Mouse (Mus musculus): Measurements from ENCODE around the gene Prkd2. TPM values are rescaled to one million over a fixed set of nuclear protein-coding genes. Genes with fewer than 3 reads are reported as not detected.

Prkd2 gene
- total RNA-seq, 2 experiments from 2014 or later: 19.7 to 22.2 TPM

- DNase-seq: peak; percentile 37 to 81
Measured at GRCm38 (mm10) chr7:16859902-16860651, 17.4 kb downstream of the Prkd2 start.

- no peak for DNase-seq
Measured at GRCm38 (mm10) chr7:16867488-16867887, 24.8 kb downstream of the Prkd2 start.

GRCm38 (mm10) chr7:16869497-16869896 is 26.8 kb downstream of the Prkd2 start:
- no peak for DNase-seq

- no peak for DNase-seq
Measured at GRCm38 (mm10) chr7:16871600-16871999, 28.9 kb downstream of the Prkd2 start.

- DNase-seq: no peak
Measured at GRCm38 (mm10) chr7:16872478-16872877, 29.8 kb downstream of the Prkd2 start.

- DNase-seq: no peak
Measured at GRCm38 (mm10) chr7:16873392-16873791, 30.7 kb downstream of the Prkd2 start.

- peak; percentile 82 to 84 for DNase-seq
Measured at GRCm38 (mm10) chr7:16874190-16874589, 31.5 kb downstream of the Prkd2 start.

GRCm38 (mm10) chr7:16874756-16875309 is 32.1 kb downstream of the Prkd2 start:
- DNase-seq: peak; percentile 100

- DNase-seq: no peak
Measured at GRCm38 (mm10) chr7:16875310-16875325, 32.4 kb downstream of the Prkd2 start, which contains the start of gene Dact3. Gene Dact3, plus strand, starts transcription at chr7:16875317.

GRCm38 (mm10) chr7:16875326-16875725 is 32.6 kb downstream of the Prkd2 start:
- no peak for DNase-seq

- no peak for DNase-seq
Measured at GRCm38 (mm10) chr7:16876006-16876405, 33.3 kb downstream of the Prkd2 start.

GRCm38 (mm10) chr7:16876608-16877007 is 33.9 kb downstream of the Prkd2 start:
- DNase-seq: peak in 1 of 2 experiments; percentile 32

GRCm38 (mm10) chr7:16877717-16878116 is 35.0 kb downstream of the Prkd2 start:
- DNase-seq: no peak

- peak; percentile 47 to 68 for DNase-seq
Measured at GRCm38 (mm10) chr7:16879796-16880547, 37.3 kb downstream of the Prkd2 start.

GRCm38 (mm10) chr7:16880615-16881014 is 37.9 kb downstream of the Prkd2 start:
- no peak for DNase-seq

- DNase-seq: no peak
Measured at GRCm38 (mm10) chr7:16883162-16883561, 40.5 kb downstream of the Prkd2 start.

GRCm38 (mm10) chr7:16884334-16884733 is 41.6 kb downstream of the Prkd2 start:
- no peak for DNase-seq

- no peak for DNase-seq
Measured at GRCm38 (mm10) chr7:16885271-16885776, 42.6 kb downstream of the Prkd2 start.

- DNase-seq: no peak
Measured at GRCm38 (mm10) chr7:16885905-16886304, 43.2 kb downstream of the Prkd2 start.

- DNase-seq: peak; percentile 73
Measured at GRCm38 (mm10) chr7:16890536-16890935, 47.8 kb downstream of the Prkd2 start.

GRCm38 (mm10) chr7:16890944-16891343 is 48.2 kb downstream of the Prkd2 start:
- DNase-seq: peak; percentile 89 to 91

- peak; percentile 88 to 92 for DNase-seq
Measured at GRCm38 (mm10) chr7:16891641-16892351, 49.1 kb downstream of the Prkd2 start, which contains the start of gene Gng8. Gene Gng8, plus strand, starts transcription at chr7:16891786.

GRCm38 (mm10) chr7:16892352-16892730 is 49.6 kb downstream of the Prkd2 start:
- DNase-seq: no peak

All from heart, adult 18-20 months (tissue).